Mouse (Mus musculus): ENCODE results near the gene Hnrnpf. TPM values are rescaled to one million over a fixed set of nuclear protein-coding genes. Genes with fewer than 3 reads are reported as not detected.

Gene Hnrnpf
- total RNA-seq, 2 experiments from 2014 or later = 134 to 153 TPM

DNA sequence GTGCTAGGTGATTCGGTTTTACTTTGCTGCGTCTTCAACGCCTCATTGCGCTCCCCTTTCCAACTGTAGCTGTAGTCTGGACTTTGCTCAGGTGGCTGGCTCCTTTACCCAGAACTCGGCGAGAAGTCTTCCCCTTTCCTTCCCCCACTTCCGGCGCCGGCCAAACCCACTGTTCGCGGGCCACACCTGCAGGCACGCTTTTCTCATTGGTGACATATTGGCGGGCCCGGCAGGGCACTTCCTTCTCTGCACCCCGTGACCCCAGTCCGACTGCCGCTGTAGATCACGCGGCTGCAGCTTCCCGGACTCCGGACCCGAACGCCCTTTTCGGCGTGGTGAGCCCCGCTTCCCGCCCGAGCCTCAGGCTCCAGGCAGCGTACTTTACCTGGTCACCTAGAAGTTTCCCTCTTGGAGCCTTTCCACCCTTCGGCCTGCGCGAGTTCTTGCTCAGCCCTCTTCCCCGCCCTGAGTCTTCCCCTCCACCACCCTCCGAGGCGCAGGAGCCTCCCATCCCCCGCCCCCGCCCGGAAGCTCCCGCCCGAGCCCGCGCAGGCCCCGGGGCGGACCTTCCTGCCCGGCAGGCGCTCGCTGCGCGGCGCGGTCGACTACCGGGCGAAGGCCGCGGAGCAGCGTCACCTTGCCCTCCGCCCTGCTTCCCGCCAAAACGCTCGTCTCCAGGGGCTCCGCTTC is 16.8 kb downstream of the Hnrnpf start:
- intact Hi-C loops (cut with DNase I; ENCODE audit: low total_unique reads) = no loop called here
- DNase-seq = peak; percentile 78

DNA sequence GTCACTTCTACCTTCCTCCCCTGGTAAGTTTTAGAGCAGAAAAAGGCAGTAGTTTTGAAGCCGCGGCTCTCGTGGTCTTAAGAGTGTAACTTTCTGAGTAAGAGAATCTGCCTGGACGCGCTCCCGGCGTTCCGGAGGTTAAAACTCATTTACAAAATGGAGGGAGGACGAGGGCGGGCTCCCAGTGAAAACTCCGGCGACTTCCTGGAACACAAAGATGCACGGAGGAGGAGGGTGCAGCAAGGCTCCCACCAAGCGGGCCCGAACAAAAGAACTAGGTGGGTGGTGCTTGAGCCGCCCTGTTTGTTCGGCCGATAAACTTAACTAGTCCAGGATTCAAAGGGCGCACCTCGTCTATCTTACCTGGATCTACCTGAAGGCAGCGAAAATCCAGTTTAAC is 17.5 kb downstream of the Hnrnpf start:
- intact Hi-C loops (cut with DNase I; ENCODE audit: low total_unique reads) = no loop called here
- peak; percentile 69 for DNase-seq

DNA sequence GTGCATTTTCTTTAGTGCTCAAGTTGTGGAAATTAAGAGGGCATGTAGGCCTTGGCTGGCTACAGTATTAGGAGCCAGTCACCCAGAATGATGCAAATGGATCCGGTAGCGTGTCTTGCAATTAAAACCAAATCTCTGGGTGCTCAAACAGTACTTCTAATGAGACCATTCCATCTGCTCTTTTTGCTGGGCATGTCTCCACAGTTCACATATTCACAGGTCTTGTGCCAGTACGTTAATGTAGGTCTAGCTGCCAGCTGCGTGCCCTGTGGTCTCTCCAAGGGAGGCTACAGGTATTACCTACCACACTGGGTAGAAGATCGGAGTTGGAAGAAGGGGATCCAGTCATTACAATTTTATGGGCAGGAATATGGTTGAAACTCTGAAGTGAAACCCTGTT is 17.9 kb downstream of the Hnrnpf start:
- intact Hi-C loops (cut with DNase I; ENCODE audit: low total_unique reads) = no loop called here
- DNase-seq = no peak

DNA sequence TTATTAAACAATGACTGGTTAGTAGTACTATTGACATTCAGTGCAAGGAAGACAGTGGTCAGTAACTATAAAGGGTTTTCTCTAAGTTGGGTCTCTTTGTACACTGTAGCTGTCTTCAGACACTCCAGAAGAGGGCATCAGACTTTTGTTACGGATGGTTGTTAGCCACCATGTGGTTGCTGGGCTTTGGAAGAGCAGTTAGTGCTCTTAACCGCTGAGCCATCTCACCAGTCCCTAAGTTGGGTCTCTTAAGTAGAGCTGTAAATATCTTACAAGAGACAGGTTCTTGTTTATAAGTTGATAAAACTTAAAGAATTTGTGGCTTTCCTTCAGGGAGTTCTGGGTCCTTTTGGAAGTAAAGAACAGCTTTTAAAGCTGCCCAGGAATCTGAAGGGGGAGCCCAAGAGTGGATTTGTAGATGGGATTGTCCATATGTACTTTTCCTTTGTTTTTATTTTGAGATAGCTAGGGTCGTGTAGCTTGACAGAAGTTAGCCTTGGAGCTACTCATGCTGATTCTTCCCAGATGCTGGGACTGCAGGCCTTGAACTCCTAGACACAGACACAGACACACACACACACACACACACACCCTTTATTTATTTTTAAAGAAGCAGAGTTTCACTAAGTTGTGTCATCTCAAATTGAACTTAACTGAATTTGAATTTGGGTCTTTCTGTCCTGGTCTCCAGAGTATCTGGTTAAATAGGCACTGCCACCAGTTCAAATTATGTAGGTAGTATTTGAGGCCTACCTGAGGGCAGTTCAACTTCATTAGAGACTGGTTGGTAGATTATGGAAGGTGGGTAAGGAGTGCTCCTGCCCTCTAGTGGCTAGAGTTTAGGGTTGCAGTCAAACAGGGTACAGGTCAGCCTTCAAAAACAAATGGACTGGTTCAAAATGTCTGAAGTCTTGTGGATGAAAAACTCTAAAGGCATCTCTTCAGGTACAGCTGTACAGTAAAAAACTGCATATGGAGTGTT is 20.8 kb downstream of the Hnrnpf start:
- intact Hi-C loops (cut with DNase I; ENCODE audit: low total_unique reads) = no loop called here
- no peak for DNase-seq

DNA sequence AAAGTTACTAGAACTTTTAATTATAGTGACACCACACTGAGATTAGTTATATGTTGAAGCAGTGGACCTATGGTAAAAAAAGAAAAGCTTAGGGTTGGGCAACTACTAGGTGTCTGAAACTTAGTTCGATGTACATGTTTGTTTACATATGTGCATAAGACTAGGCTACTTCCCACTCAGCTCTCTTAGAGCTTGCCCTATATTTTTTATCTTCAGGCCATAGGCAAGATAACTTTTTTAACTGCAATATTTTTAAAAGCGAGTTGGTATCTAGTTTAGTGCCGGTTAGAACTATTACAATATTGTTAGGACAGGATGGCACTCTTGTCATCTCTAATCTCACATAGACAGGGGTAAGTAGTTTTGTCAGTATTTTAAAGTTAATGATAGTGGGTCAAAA is 21.9 kb downstream of the Hnrnpf start:
- intact Hi-C loops (cut with DNase I; ENCODE audit: low total_unique reads) = no loop called here

DNA sequence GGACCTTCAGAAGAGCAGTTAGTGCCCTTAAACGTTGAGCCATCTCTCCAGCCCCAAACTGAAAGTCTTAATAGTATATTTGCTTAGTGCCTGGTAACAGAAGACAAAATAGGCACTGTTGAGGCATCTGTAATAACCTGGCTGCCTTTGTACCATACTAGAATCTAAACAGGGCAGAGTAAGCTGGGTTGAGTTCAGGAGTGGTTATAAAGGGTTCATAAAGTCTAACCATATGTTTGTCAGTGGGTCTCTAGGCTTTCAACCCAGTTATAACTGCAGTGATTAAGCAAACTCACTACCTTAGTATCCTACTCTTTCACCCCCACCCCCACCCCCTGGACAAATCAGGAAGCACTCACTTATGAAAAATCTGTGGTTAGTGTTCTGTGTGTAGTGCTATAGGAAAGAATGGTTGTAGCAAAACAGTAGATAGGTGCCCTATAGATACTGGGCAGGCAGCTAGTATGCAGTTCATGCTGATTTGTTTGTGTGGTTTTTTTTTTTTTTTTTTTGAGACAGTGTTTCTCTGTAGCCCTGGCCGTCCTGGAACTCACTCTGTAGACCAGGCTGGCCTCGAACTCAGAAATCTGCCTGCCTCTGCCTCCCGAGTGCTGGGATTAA is 26.9 kb downstream of the Hnrnpf start:
- intact Hi-C loops (cut with DNase I; ENCODE audit: low total_unique reads) = no loop called here
- no peak for DNase-seq

More for the DNA sequence above, 21.9 kb downstream of the Hnrnpf start:
- DNase-seq = no peak

DNA sequence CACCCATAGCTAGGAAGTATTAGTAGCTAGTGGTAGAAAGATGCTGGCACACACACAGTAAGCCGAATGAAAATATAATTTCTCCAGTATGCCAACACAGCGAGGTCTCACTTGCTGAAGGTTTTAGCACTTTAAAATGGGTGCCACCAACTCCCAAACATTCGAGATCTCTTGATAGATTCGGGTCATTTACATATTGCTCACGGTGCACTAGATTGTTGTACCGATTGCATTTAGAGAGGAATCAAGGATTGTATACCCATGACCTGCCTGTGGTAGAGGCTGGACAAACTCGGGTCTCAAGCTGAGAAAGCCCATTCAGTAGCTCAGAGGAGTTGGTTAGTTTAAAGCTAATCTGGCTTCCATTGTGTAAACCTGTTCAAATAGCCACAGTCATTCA is 27.8 kb downstream of the Hnrnpf start:
- intact Hi-C loops (cut with DNase I; ENCODE audit: low total_unique reads) = no loop called here

GRCm38 (mm10) chr6:117928746-117929145 is 28.6 kb downstream of the Hnrnpf start:
- intact Hi-C loops (cut with DNase I; ENCODE audit: low total_unique reads) = no loop called here
- no peak for DNase-seq

More for the DNA sequence above, 27.8 kb downstream of the Hnrnpf start:
- DNase-seq = no peak

- intact Hi-C loops (cut with DNase I; ENCODE audit: low total_unique reads) = no loop called here
- DNase-seq = no peak
These were observed 30.0 kb downstream of the Hnrnpf start for GRCm38 (mm10) chr6:117929945-117930655.

GRCm38 (mm10) chr6:117932325-117933051 is 32.4 kb downstream of the Hnrnpf start:
- no peak for DNase-seq
- intact Hi-C loops (cut with DNase I; ENCODE audit: low total_unique reads) = no loop called here

- DNase-seq = no peak
- intact Hi-C loops (cut with DNase I; ENCODE audit: low total_unique reads) = no loop called here
These were observed 34.2 kb downstream of the Hnrnpf start for GRCm38 (mm10) chr6:117934301-117934700.

DNA sequence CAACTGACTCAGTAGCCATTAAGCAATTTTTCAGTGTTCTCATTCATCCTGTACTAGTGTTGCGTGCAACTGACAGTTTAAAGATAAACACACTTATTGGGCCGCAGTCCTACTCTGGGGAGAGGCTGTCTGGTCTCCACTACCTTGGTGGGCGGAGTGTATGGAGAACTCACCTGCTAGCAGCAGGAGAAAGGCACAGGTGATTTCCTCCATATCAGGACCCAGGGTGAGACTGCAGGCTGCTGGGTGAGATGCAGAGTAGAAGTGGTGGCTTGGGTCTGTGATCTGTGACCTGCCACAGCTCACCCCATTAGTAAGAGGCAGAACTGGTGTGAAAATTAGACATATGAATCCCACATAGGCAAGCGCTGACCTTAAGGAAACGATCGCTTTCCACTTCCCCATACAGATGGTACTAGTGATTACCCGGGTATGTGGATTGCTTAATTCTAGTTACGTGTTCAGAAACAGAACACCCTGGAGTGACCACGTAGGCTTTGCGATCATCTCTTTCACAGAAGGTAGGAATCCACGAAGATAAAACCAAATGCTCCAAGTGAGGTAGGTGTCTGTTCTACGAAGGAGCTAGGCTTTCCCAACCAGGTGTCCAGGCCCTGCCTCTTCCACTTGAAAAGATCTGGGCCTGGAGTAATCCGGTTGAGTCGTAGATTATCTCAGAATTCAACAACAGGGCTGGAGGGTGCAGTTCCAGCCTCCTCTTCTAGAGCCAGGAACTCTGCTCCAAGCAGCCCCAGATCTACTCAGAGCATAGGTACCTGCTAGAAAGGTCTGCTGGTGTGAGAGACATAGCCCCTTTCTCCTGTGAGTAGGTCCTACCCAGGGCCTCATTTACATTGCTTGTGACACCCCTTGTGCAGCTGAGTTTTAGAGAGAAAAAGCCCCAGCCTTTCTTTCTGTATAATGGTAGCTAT is 35.8 kb downstream of the Hnrnpf start:
- no peak for DNase-seq
- intact Hi-C loops (cut with DNase I; ENCODE audit: low total_unique reads) = no loop called here

GRCm38 (mm10) chr6:117937222-117937932 is 37.3 kb downstream of the Hnrnpf start, which contains the start of gene Fxyd4:
Gene Fxyd4, minus strand, starts transcription at chr6:117937692.
- intact Hi-C loops (cut with DNase I; ENCODE audit: low total_unique reads) = no loop called here

GRCm38 (mm10) chr6:117938951-117939350 is 38.8 kb downstream of the Hnrnpf start:
- intact Hi-C loops (cut with DNase I; ENCODE audit: low total_unique reads) = no loop called here

More at GRCm38 (mm10) chr6:117937222-117937932, 37.3 kb downstream of the Hnrnpf start, which contains the start of gene Fxyd4:
- DNase-seq = no peak

GRCm38 (mm10) chr6:117942769-117943168 is 42.6 kb downstream of the Hnrnpf start:
- DNase-seq = no peak
- intact Hi-C loops (cut with DNase I; ENCODE audit: low total_unique reads) = no loop called here

More at GRCm38 (mm10) chr6:117938951-117939350, 38.8 kb downstream of the Hnrnpf start:
- no peak for DNase-seq

DNA sequence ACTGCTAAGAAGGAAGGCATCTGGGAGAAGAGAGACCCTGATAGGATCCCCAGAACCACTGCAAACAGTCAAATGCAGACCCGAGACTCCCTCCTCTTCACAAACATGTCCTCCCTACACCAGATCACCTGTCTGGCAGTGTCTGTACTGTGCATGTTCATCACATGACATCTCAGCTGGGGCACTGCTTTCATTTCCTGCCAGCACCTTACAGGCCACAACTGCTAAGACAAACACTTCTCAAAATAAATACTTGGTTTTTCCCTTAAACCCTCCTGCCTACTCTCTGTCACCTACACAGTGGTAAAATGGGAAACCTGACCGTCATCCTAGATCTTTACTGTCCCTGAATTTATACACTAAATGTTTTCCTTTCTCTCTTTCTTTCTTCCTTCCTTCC is 43.8 kb downstream of the Hnrnpf start:
- intact Hi-C loops (cut with DNase I; ENCODE audit: low total_unique reads) = no loop called here
- no peak for DNase-seq

GRCm38 (mm10) chr6:117952330-117952729 is 52.2 kb downstream of the Hnrnpf start:
- DNase-seq = no peak
- intact Hi-C loops (cut with DNase I; ENCODE audit: low total_unique reads) = no loop called here

Measured in gastrocnemius, postnatal 14 days (tissue).